Mouse (Mus musculus): Measurements from ENCODE around the gene 4930519G04Rik. TPM values are rescaled to one million over a fixed set of nuclear protein-coding genes. Genes with fewer than 3 reads are reported as not detected.

The 4930519G04Rik gene
- polyA plus RNA-seq, 1 experiment = 0.02 TPM

GRCm38 (mm10) chr5:114933206-114933605 lies 79.7 kb downstream of the 4930519G04Rik start:
- Histone ChIP-seq H3K9me3 (ENCODE audit: control insufficient read depth, low read length) (no peaks in the 10 kb centered on the region), H3K36me3 (ENCODE audit: control insufficient read depth) (no peaks in the 10 kb centered on the region), H3K27me3 (ENCODE audit: control insufficient read depth) (0 out of 2 replicates have a peak, but pooled peaks cover 2% of the 10 kb centered on the region), H3K4me1 (ENCODE audit: control insufficient read depth) (peaks cover 5% of the 10 kb centered on the region), H3K4me3 (replicated peaks) (no peak overlapping the region)
- no peak for TF ChIP-seq TAL1 (IDR thresholded peaks at IDR 0.05; ENCODE audit: low read length)
- TF ChIP-seq GATA1 (IDR thresholded peaks at IDR 0.05; ENCODE audit: low read length) = no peak

Other genes with a start within 250 kb of the 4930519G04Rik start
- 0.06 and 0.07 TPM in 2 replicates for gene Trpv4, start 195.2 kb upstream of the 4930519G04Rik start, polyA plus RNA-seq (2012)
- gene Gltp, start 162.7 kb upstream of the 4930519G04Rik start, polyA plus RNA-seq (2012) = 6.3 and 7.0 TPM in 2 replicates
- gene Tchp, start 145.9 kb upstream of the 4930519G04Rik start, polyA plus RNA-seq (2012) = 1.1 and 1.2 TPM in 2 replicates
- 15.2 TPM in 2 replicates for gene Ankrd13a, start 79.0 kb upstream of the 4930519G04Rik start, polyA plus RNA-seq (2012)
- 7.0 and 8.0 TPM in 2 replicates for gene Git2, start 78.1 kb upstream of the 4930519G04Rik start, polyA plus RNA-seq (2012)
- gene 1500011B03Rik, start 30.2 kb upstream of the 4930519G04Rik start, polyA plus RNA-seq (2012) = 4.4 and 5.8 TPM in 2 replicates
- gene Gm9936, start 5.0 kb downstream of the 4930519G04Rik start, polyA plus RNA-seq (2012) = not detected in 2 replicates
- gene Oasl2, start 43.3 kb downstream of the 4930519G04Rik start, polyA plus RNA-seq (2012) = 0.02 and 0.09 TPM in 2 replicates
- gene Oasl1, start 69.6 kb downstream of the 4930519G04Rik start, polyA plus RNA-seq (2012) = not detected in 2 replicates
- gene 2210016L21Rik, start 88.5 kb downstream of the 4930519G04Rik start, polyA plus RNA-seq (2012) = 2.4 and 3.3 TPM in 2 replicates
- gene Hnf1a, start 117.4 kb downstream of the 4930519G04Rik start, polyA plus RNA-seq (2012) = 0.03 and 0.14 TPM in 2 replicates
- gene Sppl3, start 157.5 kb downstream of the 4930519G04Rik start, polyA plus RNA-seq (2012) = 4.4 and 4.6 TPM in 2 replicates
- gene Gm10401, start 244.6 kb downstream of the 4930519G04Rik start, polyA plus RNA-seq (2012) = not detected in 2 replicates

All from erythroblast, embryonic 14.5 days (primary cell).